Mouse (Mus musculus): ENCODE measurements at regions not wholly inside any gene's neighbourhood (a gene's known extent, or its start where the extent isn't known, plus 50 kb on each side); places are given as distances from the start of the nearest gene placed in this dataset.

DNA sequence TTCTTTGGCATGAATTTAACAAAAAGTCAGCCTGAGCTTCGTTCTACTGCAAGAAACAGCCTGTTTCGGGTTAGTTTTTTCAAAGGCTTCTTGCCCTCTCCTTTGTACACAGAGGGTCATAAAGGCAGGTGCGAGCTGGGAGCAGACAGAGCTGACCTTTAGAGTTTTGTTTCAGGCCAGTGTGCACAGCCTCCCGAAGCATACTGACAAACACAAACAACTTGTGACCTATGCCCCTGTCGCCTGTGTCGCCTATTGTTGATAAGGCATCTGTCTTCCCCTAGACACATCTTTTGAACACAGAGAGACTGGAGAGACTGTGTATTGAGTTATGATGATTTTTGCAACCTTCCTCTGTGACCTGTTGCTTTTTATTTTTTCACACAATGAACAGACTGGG is 216.2 kb downstream of the Foxa2 start:
- TF ChIP-seq EP300 (IDR thresholded peaks at IDR 0.05; ENCODE audit: low read depth) (no peak), CTCF (IDR thresholded peaks at IDR 0.05; ENCODE audit: low read depth) (no peak)

Data from heart, postnatal 0 days (tissue).